Mouse (Mus musculus) liver, embryonic 14.5 days (tissue): ENCODE data around the gene Aurkaip1.

Source experiments
- CTCF ChIP-seq: IDR thresholded peaks from 2 replicates; pipeline ENCODE4 v1.5.1; 2016; ENCODE audit warnings: antibody characterized with exemption, low read depth, control low read depth
- EP300 ChIP-seq: IDR thresholded peaks from 2 replicates; pipeline ENCODE4 v1.6.1; 2016; ENCODE audit warnings: antibody characterized with exemption, low read depth

DNA sequence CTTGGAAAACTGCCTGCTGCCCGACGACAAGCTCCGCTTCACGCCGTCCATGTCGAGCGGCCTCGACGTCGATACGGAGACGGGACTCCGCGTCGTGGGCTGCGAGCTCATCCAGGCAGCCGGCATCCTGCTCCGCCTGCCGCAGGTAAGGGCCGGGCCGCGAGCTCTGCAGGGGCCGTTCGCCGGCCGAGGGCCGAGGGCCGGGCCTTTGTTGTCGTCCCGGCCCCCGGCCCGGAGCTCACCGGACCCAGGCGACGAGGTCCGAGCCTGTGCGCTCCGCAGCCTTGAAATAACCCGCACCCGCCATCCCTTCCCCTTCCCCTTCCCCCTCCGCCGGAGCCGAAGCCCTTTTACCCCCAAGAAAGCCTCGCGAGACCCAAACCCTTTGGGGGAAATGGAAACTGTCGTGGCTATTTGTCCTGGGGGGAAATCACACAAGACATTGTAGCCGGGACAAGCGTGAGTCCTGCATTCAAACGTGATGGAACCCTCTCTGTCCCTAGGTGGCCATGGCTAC lies 18.3 kb upstream of the Aurkaip1 start:
- TF ChIP-seq CTCF (no peak), EP300 (no peak)
